Mouse (Mus musculus) testis, adult 10 weeks (tissue): ENCODE data around the gene Gcsh. TPM values are rescaled to one million over a fixed set of nuclear protein-coding genes. Genes with fewer than 3 reads are reported as not detected.

Experiments used
- polyA plus RNA-seq: library from polyadenylated mRNA; stranded (reverse); fragments of 350-450 nt; fragmentation: Illumina TruSeq; extraction: RNeasy Lipid Tissue Mini Kit (QIAGEN cat#74804); gene quantifications from one replicate; pipeline ENCODE4 v1.2.3, GENCODE M21; 2014; ENCODE audit warnings: low read depth, low replicate concordance

Gcsh gene
- polyA plus RNA-seq = 26.9 TPM

GRCm38 (mm10) chr8:116993095-116993867 is at the start of gene Gcsh:
TSS of gene Gcsh (minus strand) at chr8:116993537.

DNA sequence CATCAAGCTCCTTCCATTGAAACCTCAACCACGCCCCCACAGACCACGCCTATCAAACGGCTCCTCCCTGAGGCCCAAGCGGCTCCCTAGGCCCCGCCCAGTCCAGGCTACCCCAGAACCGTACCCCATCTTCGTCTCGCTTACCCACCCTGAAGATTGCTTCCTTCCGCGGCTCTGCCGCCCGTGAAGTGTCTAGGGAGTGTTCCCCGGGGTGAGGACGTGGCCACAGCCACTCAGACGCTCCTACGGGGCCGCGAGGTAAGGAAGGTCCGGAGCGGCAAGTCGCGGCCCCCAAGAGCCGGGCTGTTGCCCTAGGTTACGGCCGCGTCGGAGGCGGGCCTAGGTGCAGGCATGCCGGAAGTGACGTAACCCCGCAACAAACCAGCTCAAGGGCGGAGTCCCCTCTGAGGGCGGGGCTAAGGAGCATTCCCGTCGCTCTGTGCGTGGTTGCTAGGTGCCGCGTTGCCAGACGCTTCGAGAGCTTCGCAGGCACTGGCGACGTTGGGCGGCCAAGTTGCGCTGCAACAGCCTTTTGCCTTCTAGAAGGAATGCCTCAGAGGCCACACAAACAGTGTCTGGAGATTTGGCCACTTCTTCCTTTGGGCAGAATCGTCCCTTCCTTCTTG is 14.6 kb downstream of the Gcsh start, which contains the start of gene 1700030J22Rik:
1700030J22Rik (minus strand) TSS at position 329 of the 626 bp plus-strand sequence.

GRCm38 (mm10) chr8:116943161-116943554 is 50.2 kb downstream of the Gcsh start, which contains the start of gene Atmin:
TSS of gene Atmin (plus strand) at chr8:116943393.

Other genes starting within 250 kb of the Gcsh start
- gene Cmc2, start 72.1 kb downstream of the Gcsh start, polyA plus RNA-seq = 4.4 TPM
- 191 TPM for gene Cenpn, start 71.8 kb downstream of the Gcsh start, polyA plus RNA-seq
- gene Atmin, start 50.1 kb downstream of the Gcsh start, polyA plus RNA-seq = 18.3 TPM
- 118 TPM for gene 1700030J22Rik, start 14.6 kb downstream of the Gcsh start, polyA plus RNA-seq
- gene Pkd1l2, start 88.9 kb upstream of the Gcsh start, polyA plus RNA-seq = 0.41 TPM
- 20.7 TPM for gene Bco1, start 102.3 kb upstream of the Gcsh start, polyA plus RNA-seq
- gene Gan, start 164.6 kb upstream of the Gcsh start, polyA plus RNA-seq = 2.8 TPM